Mouse (Mus musculus): ENCODE results near the gene Iqsec1. TPM values are rescaled to one million over a fixed set of nuclear protein-coding genes. Genes with fewer than 3 reads are reported as not detected.

The Iqsec1 gene
- 86.8 and 88.7 TPM in 2 replicates for total RNA-seq (2021)
- long read RNA-seq, experiment 1, partial matches to known transcripts, result 0 of 3 reads
- long read RNA-seq, experiment 1, other reads (novel, unspliced or antisense), result 1 of 3 reads
- long read RNA-seq, experiment 2, full-length matches to known transcripts, result 19 of 22 reads
- long read RNA-seq, experiment 2, partial matches to known transcripts, result 2 of 22 reads
- long read RNA-seq, experiment 2, other reads (novel, unspliced or antisense), result 1 of 22 reads

GRCm38 (mm10) chr6:90988648-90989317 lies at the start of gene Iqsec1:
Iqsec1 (minus strand) TSS chr6:90988685.
- peak; percentile 91 for DNase-seq

- no peak for DNase-seq
These were observed 39.8 kb upstream of the Iqsec1 start for GRCm38 (mm10) chr6:91028256-91028655.

- no peak for DNase-seq
These were observed 32.3 kb upstream of the Iqsec1 start for GRCm38 (mm10) chr6:91020810-91021209.

- DNase-seq, result no peak
These were observed 28.2 kb upstream of the Iqsec1 start for GRCm38 (mm10) chr6:91016600-91017230.

GRCm38 (mm10) chr6:91014198-91014958 lies 25.9 kb upstream of the Iqsec1 start:
- peak; percentile 43 for DNase-seq

GRCm38 (mm10) chr6:91012458-91012857 lies 24.0 kb upstream of the Iqsec1 start:
- DNase-seq, result no peak

- no peak for DNase-seq
These were observed 23.1 kb upstream of the Iqsec1 start for GRCm38 (mm10) chr6:91011568-91011967.

GRCm38 (mm10) chr6:91008284-91008830 lies 19.9 kb upstream of the Iqsec1 start:
- no peak for DNase-seq

- DNase-seq, result no peak
These were observed 18.7 kb upstream of the Iqsec1 start for GRCm38 (mm10) chr6:91007207-91007606.

- no peak for DNase-seq
These were observed 15.7 kb upstream of the Iqsec1 start for GRCm38 (mm10) chr6:91004157-91004556.

GRCm38 (mm10) chr6:91003310-91003995 lies 15.0 kb upstream of the Iqsec1 start:
- no peak for DNase-seq

GRCm38 (mm10) chr6:91001566-91001965 lies 13.1 kb upstream of the Iqsec1 start:
- DNase-seq, result no peak

- DNase-seq, result peak; percentile 73
These were observed 12.5 kb upstream of the Iqsec1 start for GRCm38 (mm10) chr6:91000819-91001525.

- no peak for DNase-seq
These were observed 10.7 kb upstream of the Iqsec1 start for GRCm38 (mm10) chr6:90999176-90999575.

- peak; percentile 31 for DNase-seq
These were observed 8.5 kb upstream of the Iqsec1 start for GRCm38 (mm10) chr6:90997025-90997424.

- no peak for DNase-seq
These were observed 7.7 kb upstream of the Iqsec1 start for GRCm38 (mm10) chr6:90996181-90996580.

GRCm38 (mm10) chr6:90988299-90988625 lies 223 bp downstream of the Iqsec1 start:
- DNase-seq, result no peak

GRCm38 (mm10) chr6:90987561-90988298 lies 755 bp downstream of the Iqsec1 start:
- DNase-seq, result peak; percentile 50

- peak; percentile 42 for DNase-seq
These were observed 4.4 kb downstream of the Iqsec1 start for GRCm38 (mm10) chr6:90984101-90984500.

GRCm38 (mm10) chr6:90974279-90974678 lies 14.2 kb downstream of the Iqsec1 start:
- no peak for DNase-seq

Data from adrenal gland, postnatal 14 days (tissue).